Mouse (Mus musculus): ENCODE measurements around the gene Anapc11.
A peak's percentile ranks its signal among the peaks of the same experiment; 100 is the strongest.

The Anapc11 gene

GRCm38 (mm10) chr11:120608241-120609034 lies 10.2 kb downstream of the Anapc11 start, which contains the start of gene Npb:
TSS of gene Npb (plus strand) at chr11:120608477.
- DNase-seq: no peak

- DNase-seq: no peak
Observed at GRCm38 (mm10) chr11:120609250-120609649, 11.0 kb downstream of the Anapc11 start.

GRCm38 (mm10) chr11:120610477-120611046 lies 12.3 kb downstream of the Anapc11 start:
- DNase-seq: peak; percentile 56

GRCm38 (mm10) chr11:120612763-120613162 lies 14.5 kb downstream of the Anapc11 start:
- peak; percentile 93 for DNase-seq

- peak; percentile 57 for DNase-seq
Observed at GRCm38 (mm10) chr11:120613481-120613972, 15.3 kb downstream of the Anapc11 start.

- peak; percentile 64 for DNase-seq
Observed at GRCm38 (mm10) chr11:120613976-120614375, 15.8 kb downstream of the Anapc11 start.

- DNase-seq: peak; percentile 66
Observed at GRCm38 (mm10) chr11:120615167-120615566, 16.9 kb downstream of the Anapc11 start.

GRCm38 (mm10) chr11:120615606-120616203 lies 17.5 kb downstream of the Anapc11 start:
- DNase-seq: no peak

- DNase-seq: peak; percentile 53
Observed at GRCm38 (mm10) chr11:120616617-120617294, 18.5 kb downstream of the Anapc11 start.

- DNase-seq: peak; percentile 95
Observed at GRCm38 (mm10) chr11:120617519-120618112, 19.4 kb downstream of the Anapc11 start, which contains the start of gene Pcyt2. TSS of gene Pcyt2 (minus strand) at chr11:120617936.

- peak; percentile 74 for DNase-seq
Observed at GRCm38 (mm10) chr11:120618619-120619535, 20.7 kb downstream of the Anapc11 start.

- peak; percentile 52 for DNase-seq
Observed at GRCm38 (mm10) chr11:120620195-120620594, 22.0 kb downstream of the Anapc11 start.

GRCm38 (mm10) chr11:120622805-120623204 lies 24.6 kb downstream of the Anapc11 start:
- peak; percentile 10 for DNase-seq

GRCm38 (mm10) chr11:120623961-120624679 lies 25.9 kb downstream of the Anapc11 start:
- no peak for DNase-seq

GRCm38 (mm10) chr11:120624680-120625111 lies 26.5 kb downstream of the Anapc11 start:
- DNase-seq: peak; percentile 84

- peak; percentile 52 for DNase-seq
Observed at GRCm38 (mm10) chr11:120625152-120625775, 27.0 kb downstream of the Anapc11 start, which contains the start of gene Sirt7. TSS of gene Sirt7 (minus strand) at chr11:120625240.

- peak; percentile 31 for DNase-seq
Observed at GRCm38 (mm10) chr11:120626785-120627467, 28.7 kb downstream of the Anapc11 start.

GRCm38 (mm10) chr11:120627468-120628300 lies 29.5 kb downstream of the Anapc11 start:
- peak; percentile 52 for DNase-seq

Data from cerebellum, adult 11-12 months (tissue).